In the genomic region with DNA sequence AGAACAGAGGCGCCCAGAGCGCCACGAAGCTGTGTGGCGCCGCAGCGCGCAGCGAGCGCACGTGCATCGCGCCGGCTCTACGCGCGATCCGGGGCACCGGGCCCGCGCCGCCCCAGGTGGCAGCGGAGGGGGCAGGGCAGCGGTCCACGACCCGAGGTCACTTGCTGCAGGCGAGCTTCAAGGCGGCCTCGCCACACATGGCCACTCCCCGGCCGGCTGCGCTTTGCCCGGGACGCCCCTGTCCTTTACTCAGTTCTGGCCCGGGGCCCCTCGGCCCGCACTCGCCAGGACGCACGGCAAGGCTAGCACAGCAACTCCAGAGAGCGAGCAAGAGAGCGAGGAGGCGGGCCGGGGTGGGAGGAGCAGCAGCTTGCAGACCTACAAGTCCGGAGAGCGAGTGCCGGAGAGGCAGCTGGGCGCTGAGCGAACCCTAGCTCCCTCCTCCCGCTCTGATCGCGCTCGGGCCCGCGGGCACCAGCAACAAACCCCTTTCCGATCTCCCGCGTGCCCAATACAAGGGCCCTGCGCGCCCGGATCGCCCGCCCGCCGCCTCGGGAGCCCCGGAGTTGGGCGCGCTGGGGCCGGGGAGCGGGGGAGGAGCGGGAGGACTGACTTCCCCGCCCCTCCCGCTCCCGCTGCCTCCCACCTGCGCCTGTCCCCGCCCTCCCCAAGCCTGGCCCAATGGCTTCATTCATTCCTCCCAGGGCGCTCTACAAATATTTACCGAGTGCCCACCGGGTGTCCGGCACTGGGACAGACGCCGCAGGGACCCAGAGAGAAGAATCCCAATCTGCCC, we compare ENCODE assay signal across 8 mouse cellular contexts. TPM values are rescaled to one million over a fixed set of nuclear protein-coding genes. Genes with fewer than 3 reads are reported as not detected.
A peak's percentile ranks its signal among the peaks of the same experiment; 100 is the strongest.
DNase-seq lines count a peak whose midpoint lies in the region; ATAC-seq and TF ChIP-seq lines count a peak whose summit lies in the region.

Gene Bmp7 (minus strand): TSS at position 319 of the 796 bp plus-strand sequence.

- no peaks in the 10 kb centered on the region for H3K36me3 ChIP-seq in intestine, embryonic 16.5 days (ENCODE audit: control insufficient read depth, insufficient read depth, low read length)
- no peaks in the 10 kb centered on the region for H3K36me3 ChIP-seq in limb, embryonic 13.5 days
- H3K36me3 ChIP-seq in midbrain, embryonic 13.5 days: no peaks in the 10 kb centered on the region

- peak in 1 of 2 experiments; percentile 14 for DNase-seq in cerebellum, adult 2 months
- DNase-seq in cerebellum, adult 11-12 months: no peak
- DNase-seq in brain, embryonic 14.5 days (ENCODE audit: low read depth): peak; percentile 87
- DNase-seq in gastrocnemius, postnatal 14 days: peak; percentile 61
- DNase-seq in telencephalon, adult 2 months (ENCODE audit: low read depth, low spot score): peak; percentile 4

- H3K27me3 ChIP-seq in cerebellum, adult 2 months (ENCODE audit: control insufficient read depth, insufficient read depth, low read length): peaks cover 8% of the 10 kb centered on the region; the same call in 1 of the 2 replicates
- peaks cover 4% of the 10 kb centered on the region; the same call in 1 of the 2 replicates for H3K27me3 ChIP-seq in intestine, embryonic 16.5 days (replicated peaks; ENCODE audit: control insufficient read depth, insufficient read depth, low read length)
- H3K27me3 ChIP-seq in limb, embryonic 13.5 days: peaks cover 14% of the 10 kb centered on the region
- peaks cover 96% of the 10 kb centered on the region for H3K27me3 ChIP-seq in midbrain, embryonic 13.5 days

- H3K9ac ChIP-seq in intestine, embryonic 16.5 days (ENCODE audit: low read depth, low read length): peak within 1 kb of the TSS; percentile 80
- H3K9ac ChIP-seq in limb, embryonic 13.5 days: peak within 1 kb of the TSS; percentile 83
- H3K9ac ChIP-seq in midbrain, embryonic 13.5 days (replicated peaks): peak within 1 kb of the TSS; percentile 59

- ATAC-seq in intestine, embryonic 16.5 days: peak; percentile 92
- peak; percentile 82 for ATAC-seq in limb, embryonic 13.5 days (ENCODE audit: low FRiP score, low read depth)
- ATAC-seq in midbrain, embryonic 13.5 days: peak; percentile 55

- H3K4me1 ChIP-seq in cerebellum, adult 2 months (ENCODE audit: control insufficient read depth, insufficient read depth, low read length): peaks cover 5% of the 10 kb centered on the region; the same call in 1 of the 2 replicates
- H3K4me1 ChIP-seq in intestine, embryonic 16.5 days (ENCODE audit: control insufficient read depth, insufficient read depth, low read length): peaks cover 25% of the 10 kb centered on the region
- H3K4me1 ChIP-seq in limb, embryonic 13.5 days: peaks cover 56% of the 10 kb centered on the region
- peaks cover 51% of the 10 kb centered on the region for H3K4me1 ChIP-seq in midbrain, embryonic 13.5 days (replicated peaks)

- no peak for TF ChIP-seq POLR2A in cerebellum, adult 2 months (IDR thresholded peaks at IDR 0.05; ENCODE audit: borderline replicate concordance, insufficient read depth, low read length)
- no peak for TF ChIP-seq POLR2A in brain, embryonic 14.5 days (IDR thresholded peaks at IDR 0.05; ENCODE audit: borderline replicate concordance, extremely low read depth, insufficient read depth, insufficient read length, poor library complexity, severe bottlenecking)

- TF ChIP-seq CTCF in cerebellum, adult 2 months (IDR thresholded peaks at IDR 0.05; ENCODE audit: borderline replicate concordance, insufficient read depth, low read depth, low read length): no peak
- no peak for TF ChIP-seq CTCF in brain, embryonic 14.5 days (IDR thresholded peaks at IDR 0.05; ENCODE audit: borderline replicate concordance, extremely low read depth, insufficient read depth, insufficient read length)

- WGBS in cerebellum, adult 2 months: 1% methylated on average over 74 of the region's 82 CpGs
- WGBS in intestine, embryonic 16.5 days: under 1% methylated on average over 81 of the region's 82 CpGs
- 0% methylated on average over 81 of the region's 82 CpGs for WGBS in limb, embryonic 13.5 days
- WGBS in midbrain, embryonic 13.5 days: under 1% methylated on average over 80 of the region's 82 CpGs

- no peak within 1 kb of the TSS for H3K27ac ChIP-seq in cerebellum, adult 2 months (ENCODE audit: insufficient read depth, low read length)
- peak within 1 kb of the TSS; percentile 92 for H3K27ac ChIP-seq in intestine, embryonic 16.5 days (ENCODE audit: low read length)
- peak within 1 kb of the TSS; percentile 92 for H3K27ac ChIP-seq in limb, embryonic 13.5 days
- H3K27ac ChIP-seq in midbrain, embryonic 13.5 days: 0 out of 2 replicates have a peak within 1 kb of the TSS, but pooled peaks have one; percentile 0

- peak within 1 kb of the TSS; percentile 21 for H3K4me3 ChIP-seq in cerebellum, adult 2 months (replicated peaks; ENCODE audit: insufficient read depth, low read depth, low read length)
- H3K4me3 ChIP-seq in intestine, embryonic 16.5 days (ENCODE audit: low read length): peak within 1 kb of the TSS; percentile 69
- peak within 1 kb of the TSS; percentile 75 for H3K4me3 ChIP-seq in limb, embryonic 13.5 days
- peak within 1 kb of the TSS; percentile 47 for H3K4me3 ChIP-seq in midbrain, embryonic 13.5 days (replicated peaks)

- no peaks in the 10 kb centered on the region for H3K9me3 ChIP-seq in intestine, embryonic 16.5 days (ENCODE audit: control insufficient read depth, low read length)
- no peaks in the 10 kb centered on the region for H3K9me3 ChIP-seq in limb, embryonic 13.5 days
- H3K9me3 ChIP-seq in midbrain, embryonic 13.5 days: no peaks in the 10 kb centered on the region

- intact Hi-C loops in gastrocnemius, postnatal 14 days (cut with DNase I; ENCODE audit: low total_unique reads): no loop called here

- H3K4me2 ChIP-seq in intestine, embryonic 16.5 days (ENCODE audit: low read depth, low read length): peak within 1 kb of the TSS; percentile 98
- H3K4me2 ChIP-seq in limb, embryonic 13.5 days (replicated peaks): peak within 1 kb of the TSS; percentile 97
- peak within 1 kb of the TSS; percentile 83 for H3K4me2 ChIP-seq in midbrain, embryonic 13.5 days (replicated peaks)

RNA-seq across cellular contexts. Expression of gene Bmp7, which starts in this region (rescaled TPM):
- 3.9 and 6.0 TPM in 2 replicates for polyA plus RNA-seq in cerebellum, adult 2 months (2012; rRNA removed)
- 14.8 and 26.0 TPM in 2 replicates for polyA plus RNA-seq in brain, embryonic 14.5 days (2012; rRNA removed)
- total RNA-seq in gastrocnemius, postnatal 14 days (2021): 1 to 10 TPM in 1 of 2 experiments, under 1 TPM in 1; 0.86 to 1.8 TPM
- polyA plus RNA-seq in intestine, embryonic 16.5 days (2015; fragmentation: Nextera tagmentation; extraction: Ambion mirVana): 19.6 and 24.9 TPM in 2 replicates
- 32.5 and 33.7 TPM in 2 replicates for polyA plus RNA-seq in limb, embryonic 13.5 days (2015; fragmentation: Nextera tagmentation; extraction: Ambion mirVana)
- 9.1 and 12.6 TPM in 2 replicates for polyA plus RNA-seq in midbrain, embryonic 13.5 days (2015; fragmentation: Nextera tagmentation; extraction: Ambion mirVana)

Comparison
In these comparisons a context has a peak if more than half of its experiments do, and no peak if none do; other contexts are left out.
1. H3K4me3 ChIP-seq: peak in every context shown above with its lines; median percentile 75 in limb, embryonic 13.5 days; 69 in intestine, embryonic 16.5 days; 47 in midbrain, embryonic 13.5 days; 21 in cerebellum, adult 2 months.